Mouse (Mus musculus): ENCODE data around the gene Ifngr1. TPM values are rescaled to one million over a fixed set of nuclear protein-coding genes. Genes with fewer than 3 reads are reported as not detected.
"Not testable (repeated sequence)": the region's sequence is repeated elsewhere in the genome, so short reads cannot be mapped to it uniquely, and the experiment has no call there.

Ifngr1 gene
- polyA plus RNA-seq, 1 experiment from 2014 or later: 61.2 TPM

GRCm38 (mm10) chr10:19587281-19587680, 4.5 kb upstream of the Ifngr1 start:
- H3K27me3 ChIP-seq: no peaks in the 10 kb centered on the region
- H3K9me3 ChIP-seq (replicated peaks): no peaks in the 10 kb centered on the region
- no peak overlapping the region for H3K4me3 ChIP-seq (replicated peaks)
- H3K4me1 ChIP-seq: peaks cover 8% of the 10 kb centered on the region; the same call in 1 of the 2 replicates
- no peak for ATAC-seq (ENCODE audit: insufficient number of reproducible peaks, low FRiP score, low TSS enrichment, low read depth)
- no peak overlapping the region for H3K4me2 ChIP-seq (replicated peaks)
- 75% methylated on average over 3 of the region's 3 CpGs for WGBS
- H3K27ac ChIP-seq (replicated peaks): no peak overlapping the region
- no peak overlapping the region for H3K9ac ChIP-seq
- no peaks in the 10 kb centered on the region for H3K36me3 ChIP-seq

GRCm38 (mm10) chr10:19589626-19590025, 2.1 kb upstream of the Ifngr1 start:
- H3K27me3 ChIP-seq: no peaks in the 10 kb centered on the region
- peaks cover 25% of the 10 kb centered on the region; the same call in 1 of the 2 replicates for H3K4me1 ChIP-seq
- H3K27ac ChIP-seq (replicated peaks): no peak overlapping the region
- no peak overlapping the region for H3K9ac ChIP-seq
- WGBS: 88% methylated on average over 12 of the region's 12 CpGs
- H3K9me3 ChIP-seq (replicated peaks): no peaks in the 10 kb centered on the region
- H3K4me2 ChIP-seq (replicated peaks): no peak overlapping the region
- no peaks in the 10 kb centered on the region for H3K36me3 ChIP-seq
- ATAC-seq (ENCODE audit: insufficient number of reproducible peaks, low FRiP score, low TSS enrichment, low read depth): no peak
- no peak overlapping the region for H3K4me3 ChIP-seq (replicated peaks)

- no peak for ATAC-seq (ENCODE audit: insufficient number of reproducible peaks, low FRiP score, low TSS enrichment, low read depth)
- Histone ChIP-seq H3K36me3 (no peaks in the 10 kb centered on the region), H3K9me3 (replicated peaks) (no peaks in the 10 kb centered on the region), H3K4me3 (replicated peaks) (peak overlapping the region; percentile 69), H3K4me1 (peaks cover 25% of the 10 kb centered on the region; the same call in 1 of the 2 replicates), H3K27ac (replicated peaks) (peak overlapping the region; percentile 70), H3K9ac (no peak overlapping the region), H3K27me3 (no peaks in the 10 kb centered on the region), H3K4me2 (replicated peaks) (peak overlapping the region; percentile 57)
- 22% methylated on average over 6 of the region's 6 CpGs for WGBS
Observed at GRCm38 (mm10) chr10:19591286-19591640, 486 bp upstream of the Ifngr1 start.

GRCm38 (mm10) chr10:19592556-19592955, 807 bp downstream of the Ifngr1 start:
- Histone ChIP-seq H3K4me3 (replicated peaks) (peak overlapping the region; percentile 69), H3K4me2 (replicated peaks) (peak overlapping the region; percentile 57), H3K9me3 (replicated peaks) (no peaks in the 10 kb centered on the region), H3K36me3 (no peaks in the 10 kb centered on the region), H3K27me3 (no peaks in the 10 kb centered on the region), H3K4me1 (peaks cover 25% of the 10 kb centered on the region; the same call in 1 of the 2 replicates), H3K9ac (peak overlapping the region; percentile 59), H3K27ac (replicated peaks) (peak overlapping the region; percentile 89)
- 7% methylated on average over 3 of the region's 3 CpGs for WGBS
- no peak for ATAC-seq (ENCODE audit: insufficient number of reproducible peaks, low FRiP score, low TSS enrichment, low read depth)

DNA sequence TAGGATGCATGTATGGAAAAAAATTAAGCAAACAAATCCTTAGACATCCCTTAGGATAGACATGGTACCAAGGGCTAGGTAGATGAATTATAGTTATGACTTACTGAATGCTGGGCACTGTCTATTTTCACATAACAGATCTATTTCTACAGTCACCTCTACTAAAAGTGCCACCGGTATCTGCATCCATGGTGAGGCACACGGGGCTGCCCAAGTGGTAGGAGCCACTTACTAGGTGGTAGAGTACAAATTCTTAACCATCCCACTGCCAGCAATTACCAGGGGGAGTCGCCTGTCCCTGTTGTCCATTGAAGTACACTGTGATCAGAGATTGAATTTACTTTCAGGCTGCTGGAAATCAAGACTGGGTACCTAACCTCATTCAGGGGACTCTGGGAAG, 1.5 kb downstream of the Ifngr1 start:
- Histone ChIP-seq H3K36me3 (0 out of 2 replicates have a peak, but pooled peaks cover 4% of the 10 kb centered on the region), H3K4me2 (replicated peaks) (peak overlapping the region; percentile 57), H3K27ac (replicated peaks) (no peak overlapping the region), H3K27me3 (no peaks in the 10 kb centered on the region), H3K9me3 (replicated peaks) (no peaks in the 10 kb centered on the region), H3K4me3 (replicated peaks) (no peak overlapping the region), H3K9ac (no peak overlapping the region), H3K4me1 (peaks cover 25% of the 10 kb centered on the region; the same call in 1 of the 2 replicates)
- no peak for ATAC-seq (ENCODE audit: insufficient number of reproducible peaks, low FRiP score, low TSS enrichment, low read depth)
- WGBS: 75% methylated on average over 3 of the region's 3 CpGs

DNA sequence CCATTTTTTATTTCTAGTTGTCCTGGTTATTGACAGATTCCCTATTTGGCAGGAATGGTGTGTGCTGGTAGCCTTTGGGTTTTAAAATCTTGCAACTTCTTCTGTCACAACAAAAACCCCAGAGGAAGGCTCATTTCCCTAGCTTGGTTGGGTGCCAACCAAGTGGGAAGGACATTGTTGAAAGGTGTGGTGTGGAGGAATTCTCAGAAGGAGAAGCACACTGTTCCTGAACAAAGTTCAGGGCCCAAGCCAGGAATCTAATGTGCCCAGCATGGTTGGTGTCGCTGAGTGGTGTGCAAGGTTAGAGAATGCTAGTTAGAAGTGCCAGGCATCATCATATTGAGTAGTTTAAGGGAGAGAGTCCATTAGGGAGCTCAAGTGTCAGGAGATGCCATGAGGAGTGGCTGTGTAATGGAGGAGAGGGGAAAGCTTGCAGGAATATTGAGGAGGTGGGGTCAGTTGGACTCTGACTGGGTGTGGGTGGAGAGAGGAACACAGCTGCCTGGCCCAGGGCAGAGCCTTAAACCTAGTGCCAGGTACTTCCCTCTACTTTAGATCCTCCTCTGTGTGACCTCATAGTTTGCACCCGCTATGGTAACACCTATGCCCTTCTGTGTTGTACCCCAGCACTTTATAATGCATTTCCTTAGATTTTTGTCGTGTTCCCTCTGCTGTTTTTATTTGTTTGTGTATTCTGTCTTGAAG, 2.6 kb downstream of the Ifngr1 start:
- H3K9ac ChIP-seq: no peak overlapping the region
- H3K4me2 ChIP-seq (replicated peaks): peak overlapping the region; percentile 57; the same call in 1 of the 2 replicates
- no peaks in the 10 kb centered on the region for H3K27me3 ChIP-seq
- H3K9me3 ChIP-seq (replicated peaks): no peaks in the 10 kb centered on the region
- H3K36me3 ChIP-seq: 0 out of 2 replicates have a peak, but pooled peaks cover 12% of the 10 kb centered on the region
- peaks cover 25% of the 10 kb centered on the region; the same call in 1 of the 2 replicates for H3K4me1 ChIP-seq
- WGBS: 80% methylated on average over 3 of the region's 3 CpGs
- no peak overlapping the region for H3K27ac ChIP-seq (replicated peaks)
- no peak overlapping the region for H3K4me3 ChIP-seq (replicated peaks)
- ATAC-seq (ENCODE audit: insufficient number of reproducible peaks, low FRiP score, low TSS enrichment, low read depth): no peak

- WGBS: 81% methylated on average over 4 of the region's 4 CpGs
- no peak overlapping the region for H3K4me3 ChIP-seq (replicated peaks)
- peaks cover 16% of the 10 kb centered on the region; the same call in 1 of the 2 replicates for H3K4me1 ChIP-seq
- H3K9ac ChIP-seq: no peak overlapping the region
- H3K4me2 ChIP-seq (replicated peaks): no peak overlapping the region
- no peak for ATAC-seq (ENCODE audit: insufficient number of reproducible peaks, low FRiP score, low TSS enrichment, low read depth)
- peaks cover 24% of the 10 kb centered on the region for H3K36me3 ChIP-seq
- H3K27me3 ChIP-seq: no peaks in the 10 kb centered on the region
- no peaks in the 10 kb centered on the region for H3K9me3 ChIP-seq (replicated peaks)
- H3K27ac ChIP-seq (replicated peaks): no peak overlapping the region
Observed at GRCm38 (mm10) chr10:19596866-19597265, 5.1 kb downstream of the Ifngr1 start.

DNA sequence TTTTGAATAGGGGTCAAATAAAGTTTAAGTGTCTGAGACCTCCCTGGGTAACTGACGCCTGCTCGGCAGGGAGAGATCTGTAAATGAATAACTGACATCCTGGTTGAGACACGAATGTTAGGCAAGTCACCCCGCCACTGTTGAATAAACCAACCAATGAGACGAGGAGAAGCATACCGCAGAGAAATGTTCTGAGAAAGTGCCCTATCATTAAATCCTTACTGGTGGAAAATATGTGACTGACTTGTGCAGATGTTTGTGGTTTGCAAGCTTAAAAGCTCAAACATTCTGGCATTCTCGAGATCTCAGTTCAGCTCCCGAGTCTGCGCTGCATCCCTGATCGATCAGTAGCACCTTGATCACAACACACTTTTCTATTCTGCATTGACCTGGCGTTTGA, 6.3 kb downstream of the Ifngr1 start:
- Histone ChIP-seq H3K9me3 (replicated peaks) (no peaks in the 10 kb centered on the region), H3K4me3 (replicated peaks) (no peak overlapping the region), H3K4me1 (0 out of 2 replicates have a peak, but pooled peaks cover 9% of the 10 kb centered on the region), H3K4me2 (replicated peaks) (no peak overlapping the region), H3K27ac (replicated peaks) (no peak overlapping the region), H3K9ac (no peak overlapping the region), H3K36me3 (peaks cover 34% of the 10 kb centered on the region), H3K27me3 (no peaks in the 10 kb centered on the region)
- no peak for ATAC-seq (ENCODE audit: insufficient number of reproducible peaks, low FRiP score, low TSS enrichment, low read depth)
- WGBS: 54% methylated on average over 11 of the region's 11 CpGs

DNA sequence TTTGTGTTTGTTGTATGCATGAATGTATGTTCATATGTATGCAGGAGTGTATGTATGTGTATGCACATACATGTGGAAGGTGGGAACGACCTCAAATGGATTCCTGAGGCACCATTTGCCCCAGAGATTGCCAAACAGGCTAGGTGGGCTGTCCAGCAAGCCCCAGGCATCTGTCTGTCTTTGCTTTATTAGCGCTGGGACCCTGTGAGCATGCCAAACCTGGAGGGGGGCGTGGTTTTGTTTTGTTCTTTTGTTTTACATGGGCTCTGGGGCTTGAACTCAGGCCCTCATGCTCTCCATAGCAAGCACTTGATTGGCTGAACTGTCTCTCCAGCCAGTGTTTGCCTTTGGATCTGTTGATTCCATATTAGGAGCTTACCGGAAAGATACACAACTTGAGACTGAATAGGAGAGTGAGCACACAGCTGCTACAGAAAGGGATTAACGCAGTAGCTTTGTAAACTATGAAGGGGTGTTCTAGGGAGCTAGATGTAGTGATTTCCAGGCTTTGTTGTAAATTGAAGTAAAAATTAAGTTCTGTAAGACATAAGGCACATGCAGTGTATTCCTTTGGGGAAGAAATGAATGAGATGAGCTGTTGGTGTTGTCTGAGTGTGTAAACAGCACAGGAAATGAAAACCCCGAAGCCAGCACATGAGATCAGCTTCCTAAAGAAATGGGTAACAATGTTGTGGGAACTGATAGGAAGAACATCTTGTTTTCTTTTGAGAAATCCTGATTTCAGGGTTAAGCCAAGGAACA, 7.8 kb downstream of the Ifngr1 start:
- Histone ChIP-seq H3K4me3 (replicated peaks) (no peak overlapping the region), H3K9ac (no peak overlapping the region), H3K4me1 (0 out of 2 replicates have a peak, but pooled peaks cover 1% of the 10 kb centered on the region), H3K4me2 (replicated peaks) (no peak overlapping the region), H3K36me3 (peaks cover 42% of the 10 kb centered on the region), H3K9me3 (replicated peaks) (no peaks in the 10 kb centered on the region), H3K27me3 (no peaks in the 10 kb centered on the region), H3K27ac (replicated peaks) (no peak overlapping the region)
- ATAC-seq (ENCODE audit: insufficient number of reproducible peaks, low FRiP score, low TSS enrichment, low read depth): no peak
- WGBS: 71% methylated on average over 6 of the region's 6 CpGs

DNA sequence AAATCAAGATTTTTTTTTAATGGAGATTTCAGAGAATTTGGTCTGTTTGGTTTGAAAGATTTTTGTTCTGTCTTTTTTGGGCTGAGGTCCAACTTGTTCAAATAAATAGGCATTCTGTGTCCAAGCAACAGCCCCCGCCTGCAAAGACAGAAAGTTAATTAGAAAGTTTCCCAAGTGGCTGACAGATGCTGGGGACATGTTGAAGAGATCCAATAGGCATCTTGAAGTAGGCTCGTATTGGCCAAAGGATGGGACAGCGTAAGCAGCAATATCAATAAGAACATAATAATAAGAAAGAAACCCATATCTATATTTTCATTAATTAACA, 8.3 kb downstream of the Ifngr1 start:
- H3K36me3 ChIP-seq: peaks cover 47% of the 10 kb centered on the region
- no peaks in the 10 kb centered on the region for H3K4me1 ChIP-seq
- no peak overlapping the region for H3K9ac ChIP-seq
- ATAC-seq (ENCODE audit: insufficient number of reproducible peaks, low FRiP score, low TSS enrichment, low read depth): no peak
- H3K27me3 ChIP-seq: no peaks in the 10 kb centered on the region
- 73% methylated on average over 3 of the region's 3 CpGs for WGBS
- no peak overlapping the region for H3K4me2 ChIP-seq (replicated peaks)
- H3K9me3 ChIP-seq (replicated peaks): no peaks in the 10 kb centered on the region
- no peak overlapping the region for H3K4me3 ChIP-seq (replicated peaks)
- H3K27ac ChIP-seq (replicated peaks): no peak overlapping the region

- not testable (repeated sequence) for H3K9ac ChIP-seq; H3K4me1 ChIP-seq; ATAC-seq (ENCODE audit: insufficient number of reproducible peaks, low FRiP score, low TSS enrichment, low read depth); H3K27me3 ChIP-seq; H3K27ac ChIP-seq (replicated peaks); H3K9me3 ChIP-seq (replicated peaks); H3K4me2 ChIP-seq (replicated peaks); H3K4me3 ChIP-seq (replicated peaks)
- WGBS: 37% methylated on average over 1 of the region's 1 CpGs
- peaks cover 61% of the 10 kb centered on the region for H3K36me3 ChIP-seq
Observed at GRCm38 (mm10) chr10:19601502-19601901, 9.8 kb downstream of the Ifngr1 start.

Data from embryonic facial prominence, embryonic 15.5 days (tissue).